In genomic region chr4:32569995-32570938, GRCm38 (mm10) we compare ENCODE assay signal across 10 mouse cellular contexts. TPM values are rescaled to one million over a fixed set of nuclear protein-coding genes. Genes with fewer than 3 reads are reported as not detected.
DNase-seq lines count a peak whose midpoint lies in the region; ATAC-seq and TF ChIP-seq lines count a peak whose summit lies in the region.
"Had no signal": no experiment of that assay in that cellular context is flagged by ENCODE, and none has a peak within 500 bp of the region (broad histone marks: within the 10 kb centered on the region; RNA-seq: fewer than 3 reads in every experiment).

No protein-coding gene starts in this region.

- no peak overlapping the region for H3K4me2 ChIP-seq in limb, embryonic 11.5 days (ENCODE audit: low read depth, severe bottlenecking)
- H3K4me2 ChIP-seq in midbrain, postnatal 0 days (ENCODE audit: low read depth, low read length, poor library complexity, severe bottlenecking), result peak overlapping the region; percentile 20
- H3K4me2 ChIP-seq: embryonic facial prominence, embryonic 13.5 days had no signal

- H3K4me3 ChIP-seq in limb, embryonic 11.5 days (ENCODE audit: low read depth, low read length), result no peak overlapping the region
- no peak overlapping the region for H3K4me3 ChIP-seq in midbrain, postnatal 0 days (ENCODE audit: low read depth, low read length)
- H3K4me3 ChIP-seq: embryonic facial prominence, embryonic 13.5 days; megakaryocyte, embryonic 14.5 days had no signal

- no peak overlapping the region for H3K27ac ChIP-seq in limb, embryonic 11.5 days (replicated peaks; ENCODE audit: low read depth, low read length)
- peak overlapping the region; percentile 58 for H3K27ac ChIP-seq in midbrain, postnatal 0 days (ENCODE audit: low read depth, low read length)
- H3K27ac ChIP-seq: embryonic facial prominence, embryonic 13.5 days had no signal

- no peaks in the 10 kb centered on the region for H3K9me3 ChIP-seq in limb, embryonic 11.5 days (ENCODE audit: control insufficient read depth, low read length)
- H3K9me3 ChIP-seq in midbrain, postnatal 0 days (ENCODE audit: low read length), result no peaks in the 10 kb centered on the region
- H3K9me3 ChIP-seq: embryonic facial prominence, embryonic 13.5 days had no signal

- peak; percentile 43 for DNase-seq in layer of hippocampus, adult 9-10 months (ENCODE audit: low spot score)
- no peak for DNase-seq in layer of hippocampus, postnatal 36 days
- peak; percentile 51 to 64 for DNase-seq in cerebellum, postnatal 10 days
- DNase-seq in limb, embryonic 11.5 days (ENCODE audit: low spot score), result peak; percentile 38
- peak; percentile 65 for DNase-seq in midbrain, postnatal 0 days (ENCODE audit: low spot score)
- DNase-seq in spleen, postnatal 4 days (ENCODE audit: low spot score in 2 of 2), result no peak
- no peak for DNase-seq in gastrocnemius, postnatal 10 days

- H3K4me1 ChIP-seq in limb, embryonic 11.5 days (ENCODE audit: control insufficient read depth, insufficient read depth, low read length), result peaks cover 8% of the 10 kb centered on the region; the same call in 1 of the 2 replicates
- H3K4me1 ChIP-seq in midbrain, postnatal 0 days (ENCODE audit: insufficient read depth, low read length), result peaks cover 12% of the 10 kb centered on the region

- peak; percentile 70 for TF ChIP-seq CTCF in midbrain, postnatal 0 days (IDR thresholded peaks at IDR 0.05)

- no peaks in the 10 kb centered on the region; the same call in 1 of the 2 replicates for H3K36me3 ChIP-seq in limb, embryonic 11.5 days (ENCODE audit: control insufficient read depth, insufficient read depth, low read length)
- no peaks in the 10 kb centered on the region for H3K36me3 ChIP-seq in midbrain, postnatal 0 days (ENCODE audit: insufficient read depth, low read length)

- ATAC-seq in granulocyte monocyte progenitor cell, adult 5-6 weeks (replicated peaks; ENCODE audit: poor library complexity, severe bottlenecking), result peak; percentile 85
- no peak for ATAC-seq in limb, embryonic 11.5 days (ENCODE audit: insufficient number of reproducible peaks, low FRiP score, low TSS enrichment, low read depth)
- peak; percentile 71 for ATAC-seq in midbrain, postnatal 0 days (ENCODE audit: low FRiP score)

- H3K27me3 ChIP-seq in limb, embryonic 11.5 days (ENCODE audit: control insufficient read depth, insufficient read depth, low read length), result no peaks in the 10 kb centered on the region
- H3K27me3 ChIP-seq in midbrain, postnatal 0 days (ENCODE audit: insufficient read depth, low read length), result no peaks in the 10 kb centered on the region
- H3K27me3 ChIP-seq: embryonic facial prominence, embryonic 13.5 days had no signal

- H3K9ac ChIP-seq in limb, embryonic 11.5 days (ENCODE audit: low read length), result no peak overlapping the region
- H3K9ac ChIP-seq in midbrain, postnatal 0 days (replicated peaks; ENCODE audit: low read length, poor library complexity, severe bottlenecking), result peak overlapping the region; percentile 34; the same call in 1 of the 2 replicates
- H3K9ac ChIP-seq: embryonic facial prominence, embryonic 13.5 days had no signal

- WGBS in limb, embryonic 11.5 days, result 63% methylated on average over 17 of the region's 17 CpGs
- WGBS in midbrain, postnatal 0 days, result 27% methylated on average over 17 of the region's 17 CpGs

RNA-seq across cellular contexts. Expression of gene Gja10, which starts 32.3 kb away (rescaled TPM):
- not detected for total RNA-seq in layer of hippocampus, postnatal 36 days (2021)
- not detected in 2 replicates for total RNA-seq in granulocyte monocyte progenitor cell, adult 5-6 weeks (2014; fragmentation: Nextera tagmentation)
- total RNA-seq in granulocyte monocyte progenitor cell, adult 5-6 weeks (2017), result not detected in 2 replicates
- not detected in 2 replicates for polyA plus RNA-seq in limb, embryonic 11.5 days (2014; fragmentation: Nextera tagmentation; extraction: Ambion mirVana)
- not detected in 2 replicates for total RNA-seq in midbrain, postnatal 0 days (2014; rRNA removed)
- not detected in 2 replicates for polyA plus RNA-seq in midbrain, postnatal 0 days (2015; fragmentation: Nextera tagmentation; extraction: Ambion mirVana)
- not detected for total RNA-seq in gastrocnemius, postnatal 10 days (2021)
- polyA plus RNA-seq: embryonic facial prominence, embryonic 13.5 days had no signal

RNA-seq across cellular contexts. Expression of gene Casp8ap2, which starts 45.0 kb away (rescaled TPM):
- total RNA-seq in layer of hippocampus, postnatal 36 days (2021), result 10 to 100 TPM; 11.8 to 11.9 TPM
- 50.6 and 54.4 TPM in 2 replicates for total RNA-seq in granulocyte monocyte progenitor cell, adult 5-6 weeks (2014; fragmentation: Nextera tagmentation)
- 50.4 and 66.4 TPM in 2 replicates for total RNA-seq in granulocyte monocyte progenitor cell, adult 5-6 weeks (2017)
- polyA plus RNA-seq in limb, embryonic 11.5 days (2014; fragmentation: Nextera tagmentation; extraction: Ambion mirVana), result 74.3 and 81.2 TPM in 2 replicates
- total RNA-seq in midbrain, postnatal 0 days (2014; rRNA removed), result 36.1 and 50.9 TPM in 2 replicates
- polyA plus RNA-seq in midbrain, postnatal 0 days (2015; fragmentation: Nextera tagmentation; extraction: Ambion mirVana), result 31.7 and 35.6 TPM in 2 replicates
- 1 to 10 TPM; 6.8 to 8.3 TPM for total RNA-seq in gastrocnemius, postnatal 10 days (2021)

Comparison
In these comparisons a context has a peak if more than half of its experiments do, and no peak if none do; other contexts are left out.
1. DNase-seq: peak in layer of hippocampus, adult 9-10 months (single experiment), cerebellum, postnatal 10 days (2 of 2), limb, embryonic 11.5 days (single experiment) and midbrain, postnatal 0 days (single experiment); none in layer of hippocampus, postnatal 36 days (0 of 2), spleen, postnatal 4 days (0 of 2) and gastrocnemius, postnatal 10 days (single experiment).